In genomic region chr3:88622113-88622940, GRCm38 (mm10) we compare ENCODE assay signal across 1 mouse cellular context.
TF ChIP-seq lines count a peak whose summit lies in the region.

No protein-coding gene starts in this region.

TF ChIP-seq in MEL, 35 proteins besides CTCF, POLR2A, EP300 and RAD21 (continued from another document):
- TF ChIP-seq ETS1 (IDR thresholded peaks at IDR 0.05; ENCODE audit: low read depth, low read length) = 0 out of 2 replicates have a peak, but pooled peaks have one; percentile 6
- peak; percentile 2 for TF ChIP-seq MYB (IDR thresholded peaks at IDR 0.05; ENCODE audit: low read depth, low read length)
- TF ChIP-seq JUND (IDR thresholded peaks at IDR 0.05; ENCODE audit: low read depth, low read length) = no peak
- TF ChIP-seq BHLHE40 (IDR thresholded peaks at IDR 0.05; ENCODE audit: borderline replicate concordance, low read depth, low read length) = no peak
- no peak for TF ChIP-seq MEF2A (IDR thresholded peaks at IDR 0.05; ENCODE audit: extremely low read depth, insufficient replicate concordance, low read depth, low read length, poor library complexity, severe bottlenecking)
- 0 out of 2 replicates have a peak, but pooled peaks have one; percentile 6 for TF ChIP-seq GABPA (IDR thresholded peaks at IDR 0.05; ENCODE audit: low read depth, low read length)
- peak; percentile 41; the same call in 1 of the 2 replicates for TF ChIP-seq MAX (IDR thresholded peaks at IDR 0.05; ENCODE audit: low read length)
- no peak for TF ChIP-seq USF1 (IDR thresholded peaks at IDR 0.05; ENCODE audit: low read depth, low read length)
- TF ChIP-seq SIN3A (IDR thresholded peaks at IDR 0.05; ENCODE audit: low read length) = peak; percentile 65
- no peak for TF ChIP-seq NRF1 (IDR thresholded peaks at IDR 0.05; ENCODE audit: insufficient read depth, low read depth, low read length, poor library complexity, severe bottlenecking)
- TF ChIP-seq ZC3H11A (IDR thresholded peaks at IDR 0.05; ENCODE audit: low read depth, low read length) = no peak
- peak; percentile 80 for TF ChIP-seq ZMIZ1 (IDR thresholded peaks at IDR 0.05; ENCODE audit: low read depth, low read length)
- no peak for TF ChIP-seq UBTF (IDR thresholded peaks at IDR 0.05; ENCODE audit: borderline replicate concordance, insufficient read depth, low read depth, low read length)
- no peak; the same call in 1 of the 2 replicates for TF ChIP-seq KAT2A (conservative IDR thresholded peaks at IDR 0.05; ENCODE audit: low read depth, low read length)
- no peak for TF ChIP-seq POLR2AphosphoS5 (IDR thresholded peaks at IDR 0.05; ENCODE audit: borderline replicate concordance, low read depth, low read length)
- peak; percentile 50 for TF ChIP-seq MXI1 (IDR thresholded peaks at IDR 0.05; ENCODE audit: low read depth, low read length)
- TF ChIP-seq MYC (IDR thresholded peaks at IDR 0.05; ENCODE audit: low read depth, low read length) = 0 out of 2 replicates have a peak, but pooled peaks have one; percentile 15
- TF ChIP-seq MAFK (IDR thresholded peaks at IDR 0.05; ENCODE audit: borderline replicate concordance, low read depth, low read length) = no peak
- no peak; the same call in 1 of the 2 replicates for TF ChIP-seq TBP (IDR thresholded peaks at IDR 0.05; ENCODE audit: low read depth, low read length)
- no peak for TF ChIP-seq ZKSCAN1 (IDR thresholded peaks at IDR 0.05; ENCODE audit: low read depth, low read length)
- TF ChIP-seq USF2 (IDR thresholded peaks at IDR 0.05; ENCODE audit: borderline replicate concordance in 1 of 2, insufficient read depth in 1 of 2, low read depth in 1 of 2, low read length in 2 of 2) = no peak
- TF ChIP-seq POLR2AphosphoS2 (IDR thresholded peaks at IDR 0.05; ENCODE audit: low read length) = peak; percentile 85
- TF ChIP-seq CHD2 (IDR thresholded peaks at IDR 0.05; ENCODE audit: low read length) = no peak
- TF ChIP-seq NELFE (IDR thresholded peaks at IDR 0.05; ENCODE audit: low read depth, low read length) = peak; percentile 25
- TF ChIP-seq TAL1 (IDR thresholded peaks at IDR 0.05; ENCODE audit: low read length) = no peak
- peak; percentile 80 for TF ChIP-seq MAZ (IDR thresholded peaks at IDR 0.05; ENCODE audit: low read depth, low read length)
